Mouse (Mus musculus): ENCODE measurements around the gene Catsper2. TPM values are rescaled to one million over a fixed set of nuclear protein-coding genes. Genes with fewer than 3 reads are reported as not detected.

The Catsper2 gene
- polyA plus RNA-seq (2015; fragmentation: Nextera tagmentation; extraction: Ambion mirVana) = 3.8 and 4.2 TPM in 2 replicates

GRCm38 (mm10) chr2:121413387-121414042, at the start of gene Catsper2, which contains the start of gene Pdia3:
TSS of gene Catsper2 (minus strand) at chr2:121413792.
TSS of gene Pdia3 (plus strand) at chr2:121413775.
- peak; percentile 100 for ATAC-seq (replicated peaks)
- peaks cover 31% of the 10 kb centered on the region for H3K4me1 ChIP-seq
- peak within 1 kb of the TSS; percentile 97 for H3K27ac ChIP-seq (replicated peaks)
- peaks cover 8% of the 10 kb centered on the region for H3K36me3 ChIP-seq
- no peaks in the 10 kb centered on the region for H3K27me3 ChIP-seq
- peak within 1 kb of the TSS; percentile 91 for H3K4me3 ChIP-seq
- 0% methylated on average over 64 of the region's 68 CpGs for WGBS
- peak within 1 kb of the TSS; percentile 97 for H3K9ac ChIP-seq (replicated peaks)
- H3K9me3 ChIP-seq = no peaks in the 10 kb centered on the region
- H3K4me2 ChIP-seq (replicated peaks) = peak within 1 kb of the TSS; percentile 70

DNA sequence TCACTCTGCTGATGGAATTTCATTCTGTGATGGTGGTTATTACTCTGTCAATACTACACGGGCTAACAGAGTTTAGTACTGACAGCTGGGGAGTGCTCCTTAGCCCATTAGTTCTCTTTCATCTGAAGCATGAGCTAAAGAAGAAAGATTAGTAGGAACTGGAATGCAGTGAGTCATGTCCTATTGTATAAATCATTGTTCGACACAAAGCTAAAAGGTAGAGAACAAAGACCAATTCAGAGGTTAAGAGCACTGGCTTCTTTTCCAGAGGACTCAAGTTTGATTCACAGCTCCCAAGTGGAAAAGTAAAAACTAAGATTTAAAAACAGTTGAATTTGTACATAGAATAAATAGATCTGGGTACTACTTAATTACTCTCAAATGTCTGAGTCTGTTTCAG, 46.5 kb upstream of the Catsper2 start:
- no peak for ATAC-seq (replicated peaks)
- Histone ChIP-seq H3K36me3 (peaks cover 29% of the 10 kb centered on the region), H3K4me1 (peaks cover 16% of the 10 kb centered on the region), H3K27me3 (no peaks in the 10 kb centered on the region), H3K4me2 (replicated peaks) (no peak overlapping the region), H3K4me3 (no peak overlapping the region), H3K27ac (replicated peaks) (no peak overlapping the region), H3K9ac (replicated peaks) (no peak overlapping the region), H3K9me3 (no peaks in the 10 kb centered on the region)
- 68% methylated on average over 2 of the region's 2 CpGs for WGBS

DNA sequence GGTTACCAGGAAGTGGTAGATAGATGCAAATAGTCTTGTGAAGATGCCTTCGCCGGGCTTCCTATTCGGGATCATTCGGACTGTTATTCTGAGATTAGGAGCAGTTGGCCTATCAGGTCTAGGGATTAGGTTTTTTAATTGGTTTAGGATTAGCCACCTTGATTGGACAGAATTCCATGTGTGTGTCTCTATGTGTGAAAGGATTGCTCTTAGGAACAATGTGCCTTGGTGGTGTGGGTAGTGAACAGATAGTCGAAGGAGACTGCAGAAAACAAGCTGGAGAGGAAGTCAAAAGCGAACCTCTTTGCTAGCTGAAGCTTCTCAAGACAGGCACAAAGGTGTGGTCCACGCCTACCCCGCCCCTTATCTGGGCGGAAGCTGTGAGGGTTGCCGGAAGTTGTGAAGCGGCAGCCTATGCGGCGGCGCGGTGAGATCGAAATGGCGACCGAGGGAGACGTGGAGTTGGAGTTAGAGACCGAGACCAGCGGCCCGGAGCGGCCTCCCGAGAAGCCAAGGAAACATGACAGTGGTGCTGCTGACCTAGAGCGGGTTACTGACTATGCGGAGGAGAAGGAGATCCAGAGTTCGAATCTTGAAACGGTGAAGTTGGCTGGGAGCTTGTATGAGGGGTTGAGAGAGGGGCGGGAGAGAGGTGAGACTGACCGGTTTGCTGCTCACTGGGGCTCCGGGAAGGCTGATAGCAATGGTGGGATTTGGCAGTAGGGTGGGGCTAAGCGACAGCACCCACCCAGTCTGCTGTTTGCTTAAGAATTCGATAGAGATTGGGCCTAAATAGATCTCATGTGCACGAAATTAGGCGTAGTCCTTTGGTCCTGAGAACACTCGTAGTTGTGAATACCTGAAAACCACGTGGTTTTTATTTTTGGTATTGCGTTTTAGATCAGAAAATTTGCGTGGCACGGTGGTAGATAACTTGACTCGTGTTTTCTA, 43.4 kb upstream of the Catsper2 start, which contains the start of gene Serinc4:
Gene Serinc4 (minus strand): TSS at position 90 of the 951 bp plus-strand sequence.
- 3% methylated on average over 41 of the region's 41 CpGs for WGBS
- Histone ChIP-seq H3K9me3 (no peaks in the 10 kb centered on the region), H3K4me1 (peaks cover 16% of the 10 kb centered on the region), H3K4me3 (peak within 1 kb of the TSS; percentile 71), H3K27me3 (no peaks in the 10 kb centered on the region), H3K4me2 (replicated peaks) (peak within 1 kb of the TSS; percentile 57), H3K27ac (replicated peaks) (peak within 1 kb of the TSS; percentile 80), H3K9ac (replicated peaks) (peak within 1 kb of the TSS; percentile 73), H3K36me3 (peaks cover 37% of the 10 kb centered on the region)
- peak; percentile 93 for ATAC-seq (replicated peaks)

DNA sequence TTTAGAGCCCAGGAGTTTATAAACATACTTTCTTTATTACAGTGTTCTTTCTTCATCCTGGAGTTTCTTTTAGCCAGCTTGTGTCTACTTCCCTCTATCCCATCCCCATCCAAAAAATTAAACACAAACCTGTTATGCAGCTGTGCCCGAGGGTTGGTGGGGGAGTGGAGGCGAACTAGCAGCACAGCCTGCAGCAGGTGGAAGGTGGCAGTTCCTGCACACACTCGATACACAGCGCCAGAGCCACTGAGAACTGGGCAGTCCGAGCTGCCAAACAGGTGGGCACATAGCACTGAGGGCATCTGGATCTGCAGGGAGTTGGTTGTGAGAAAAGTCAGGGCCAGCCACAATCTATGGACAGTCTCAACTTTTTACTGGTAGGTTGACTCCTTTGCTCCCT, 41.9 kb upstream of the Catsper2 start:
- Histone ChIP-seq H3K9me3 (no peaks in the 10 kb centered on the region), H3K27ac (replicated peaks) (no peak overlapping the region), H3K4me2 (replicated peaks) (no peak overlapping the region), H3K36me3 (peaks cover 39% of the 10 kb centered on the region), H3K9ac (replicated peaks) (no peak overlapping the region), H3K4me3 (no peak overlapping the region), H3K4me1 (peaks cover 26% of the 10 kb centered on the region), H3K27me3 (no peaks in the 10 kb centered on the region)
- 84% methylated on average over 5 of the region's 5 CpGs for WGBS
- no peak for ATAC-seq (replicated peaks)

GRCm38 (mm10) chr2:121453917-121454316, 40.3 kb upstream of the Catsper2 start:
- Histone ChIP-seq H3K4me2 (replicated peaks) (no peak overlapping the region), H3K27ac (replicated peaks) (no peak overlapping the region), H3K9ac (replicated peaks) (no peak overlapping the region), H3K4me1 (peaks cover 32% of the 10 kb centered on the region), H3K27me3 (no peaks in the 10 kb centered on the region), H3K9me3 (no peaks in the 10 kb centered on the region), H3K36me3 (peaks cover 23% of the 10 kb centered on the region), H3K4me3 (no peak overlapping the region)
- ATAC-seq (replicated peaks) = no peak
- WGBS = 91% methylated on average over 6 of the region's 6 CpGs

- H3K4me2 ChIP-seq (replicated peaks) = no peak within 1 kb of the TSS
- no peaks in the 10 kb centered on the region for H3K9me3 ChIP-seq
- no peaks in the 10 kb centered on the region for H3K27me3 ChIP-seq
- no peak within 1 kb of the TSS for H3K4me3 ChIP-seq
- 81% methylated on average over 4 of the region's 4 CpGs for WGBS
- no peak for ATAC-seq (replicated peaks)
- peaks cover 35% of the 10 kb centered on the region for H3K4me1 ChIP-seq
- no peak within 1 kb of the TSS for H3K9ac ChIP-seq (replicated peaks)
- no peak within 1 kb of the TSS for H3K27ac ChIP-seq (replicated peaks)
- H3K36me3 ChIP-seq = peaks cover 16% of the 10 kb centered on the region
Measured at GRCm38 (mm10) chr2:121452990-121453389, 39.4 kb upstream of the Catsper2 start, which contains the start of gene Hypk. TSS of gene Hypk (plus strand) at chr2:121453290.

GRCm38 (mm10) chr2:121452361-121452760, 38.8 kb upstream of the Catsper2 start:
- Histone ChIP-seq H3K36me3 (peaks cover 16% of the 10 kb centered on the region), H3K4me2 (replicated peaks) (no peak overlapping the region), H3K4me1 (peaks cover 30% of the 10 kb centered on the region), H3K4me3 (no peak overlapping the region), H3K27me3 (no peaks in the 10 kb centered on the region), H3K9ac (replicated peaks) (no peak overlapping the region), H3K9me3 (no peaks in the 10 kb centered on the region), H3K27ac (replicated peaks) (no peak overlapping the region)
- WGBS = 88% methylated on average over 4 of the region's 4 CpGs
- no peak for ATAC-seq (replicated peaks)

GRCm38 (mm10) chr2:121450093-121450492, 36.5 kb upstream of the Catsper2 start:
- Histone ChIP-seq H3K27ac (replicated peaks) (peak overlapping the region; percentile 95), H3K27me3 (no peaks in the 10 kb centered on the region), H3K9me3 (no peaks in the 10 kb centered on the region), H3K4me1 (peaks cover 23% of the 10 kb centered on the region), H3K36me3 (peaks cover 16% of the 10 kb centered on the region), H3K9ac (replicated peaks) (peak overlapping the region; percentile 81), H3K4me3 (peak overlapping the region; percentile 69), H3K4me2 (replicated peaks) (peak overlapping the region; percentile 73)
- 3% methylated on average over 7 of the region's 7 CpGs for WGBS
- peak; percentile 8; the same call in 1 of the 2 replicates for ATAC-seq (replicated peaks)

DNA sequence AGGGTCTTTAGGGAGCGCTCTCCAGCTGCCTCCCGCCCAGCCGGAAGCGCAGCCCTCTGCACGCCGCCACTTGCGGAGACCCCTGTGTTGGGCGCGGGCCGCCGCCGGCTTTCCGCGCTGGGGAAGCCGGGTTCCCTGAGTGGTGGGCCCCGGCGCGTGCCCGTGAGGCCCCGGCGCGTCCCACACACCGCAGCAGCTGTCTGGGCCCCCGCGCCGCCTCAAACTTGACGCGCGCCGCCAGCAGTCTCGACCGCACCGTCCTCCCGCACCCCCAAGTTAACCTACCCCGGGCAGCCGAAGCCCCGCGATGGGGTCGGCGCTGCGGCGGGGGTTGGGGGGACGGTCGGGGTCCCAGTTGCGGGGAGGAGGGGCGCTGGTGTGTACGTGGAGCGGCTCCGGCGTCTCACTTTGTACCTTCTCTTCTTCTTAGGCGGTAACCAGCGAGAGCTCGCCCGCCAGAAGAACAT, 36.0 kb upstream of the Catsper2 start:
- Histone ChIP-seq H3K4me2 (replicated peaks) (peak overlapping the region; percentile 73), H3K4me1 (peaks cover 23% of the 10 kb centered on the region), H3K9ac (replicated peaks) (peak overlapping the region; percentile 81), H3K9me3 (no peaks in the 10 kb centered on the region), H3K27me3 (no peaks in the 10 kb centered on the region), H3K4me3 (peak overlapping the region; percentile 69), H3K36me3 (peaks cover 16% of the 10 kb centered on the region), H3K27ac (replicated peaks) (peak overlapping the region; percentile 95)
- 1% methylated on average over 48 of the region's 54 CpGs for WGBS
- peak; percentile 83 for ATAC-seq (replicated peaks)

GRCm38 (mm10) chr2:121448739-121449535, 35.3 kb upstream of the Catsper2 start, which contains the start of gene Serf2:
TSS of gene Serf2 (plus strand) at chr2:121449195.
- peak within 1 kb of the TSS; percentile 69 for H3K4me3 ChIP-seq
- H3K36me3 ChIP-seq = peaks cover 16% of the 10 kb centered on the region
- H3K27ac ChIP-seq (replicated peaks) = peak within 1 kb of the TSS; percentile 95
- under 1% methylated on average over 65 of the region's 74 CpGs for WGBS
- peak within 1 kb of the TSS; percentile 81 for H3K9ac ChIP-seq (replicated peaks)
- no peaks in the 10 kb centered on the region for H3K27me3 ChIP-seq
- ATAC-seq (replicated peaks) = peak; percentile 99
- peaks cover 23% of the 10 kb centered on the region for H3K4me1 ChIP-seq
- peak within 1 kb of the TSS; percentile 73 for H3K4me2 ChIP-seq (replicated peaks)
- H3K9me3 ChIP-seq = no peaks in the 10 kb centered on the region

- Histone ChIP-seq H3K27me3 (no peaks in the 10 kb centered on the region), H3K9me3 (no peaks in the 10 kb centered on the region), H3K9ac (replicated peaks) (peak overlapping the region; percentile 17; the same call in 1 of the 2 replicates), H3K36me3 (peaks cover 13% of the 10 kb centered on the region), H3K4me2 (replicated peaks) (peak overlapping the region; percentile 68), H3K4me1 (peaks cover 24% of the 10 kb centered on the region), H3K27ac (replicated peaks) (peak overlapping the region; percentile 95), H3K4me3 (peak overlapping the region; percentile 69; the same call in 1 of the 2 replicates)
- ATAC-seq (replicated peaks) = no peak
- 20% methylated on average over 9 of the region's 9 CpGs for WGBS
Measured at GRCm38 (mm10) chr2:121448136-121448535, 34.5 kb upstream of the Catsper2 start.

Measured in forebrain, embryonic 15.5 days (tissue).